Mouse (Mus musculus): ENCODE measurements around the gene Hdac9. TPM values are rescaled to one million over a fixed set of nuclear protein-coding genes. Genes with fewer than 3 reads are reported as not detected.

Hdac9 gene
- polyA plus RNA-seq, 1 experiment from 2014 or later: 1.5 TPM

DNA sequence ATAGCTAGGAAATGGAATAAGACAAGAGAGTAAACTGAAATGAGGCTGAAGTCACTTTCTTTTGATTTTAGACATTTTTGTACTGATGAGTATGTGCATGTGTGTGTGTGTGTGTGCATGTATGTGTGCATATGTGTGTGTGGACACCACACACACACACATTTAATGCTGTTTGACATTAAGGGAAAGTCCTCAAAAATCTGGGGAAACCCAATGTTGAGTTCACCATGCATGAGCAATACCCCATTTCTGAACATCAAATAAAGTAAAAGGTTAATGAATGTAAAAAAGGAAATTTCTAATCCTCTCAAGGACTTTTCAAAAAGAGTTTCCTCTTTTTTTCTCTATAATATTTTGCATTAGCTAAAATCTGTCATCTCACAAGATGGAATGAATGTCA lies 427.3 kb downstream of the Hdac9 start:
- DNase-seq (ENCODE audit: low spot score) (no peak), ATAC-seq (ENCODE audit: low FRiP score, low TSS enrichment) (no peak)
- H3K4me3 ChIP-seq (ENCODE audit: low read depth, low read length): no peak overlapping the region
- no peak overlapping the region for H3K27ac ChIP-seq (replicated peaks)
- H3K4me2 ChIP-seq (replicated peaks; ENCODE audit: low read depth): no peak overlapping the region
- no peaks in the 10 kb centered on the region for H3K27me3 ChIP-seq (ENCODE audit: control insufficient read depth, insufficient read depth, low read length)
- no peaks in the 10 kb centered on the region for H3K9me3 ChIP-seq (ENCODE audit: control insufficient read depth, low read length)
- TF ChIP-seq CTCF (IDR thresholded peaks at IDR 0.05; ENCODE audit: low read depth) (no peak), EP300 (optimal IDR thresholded peaks at IDR 0.05) (no peak)
- no peaks in the 10 kb centered on the region for H3K36me3 ChIP-seq (ENCODE audit: control insufficient read depth, insufficient read depth, low read length)
- H3K9ac ChIP-seq (ENCODE audit: low read length): no peak overlapping the region
- no peaks in the 10 kb centered on the region for H3K4me1 ChIP-seq (replicated peaks; ENCODE audit: control insufficient read depth, insufficient read depth)

DNA sequence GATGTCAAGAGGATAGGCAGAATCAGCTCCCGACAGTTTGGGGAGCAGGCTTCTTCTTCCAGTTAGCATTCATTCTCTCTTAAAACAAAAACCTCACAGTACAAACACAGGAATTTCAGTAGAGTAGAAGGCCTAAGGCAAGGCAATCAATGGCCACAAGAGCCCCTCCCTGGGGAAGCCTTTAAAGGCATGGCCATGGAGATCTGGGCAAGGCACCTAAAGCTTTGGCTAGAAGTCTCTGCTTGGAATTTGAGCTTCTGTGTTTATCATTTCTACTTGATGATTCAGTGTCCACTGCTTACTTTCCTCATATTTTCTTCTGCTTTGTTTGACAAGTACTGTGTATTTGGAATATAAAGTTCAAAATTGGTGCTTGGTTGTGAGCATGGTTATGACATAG lies 429.2 kb downstream of the Hdac9 start:
- Histone ChIP-seq H3K27ac (replicated peaks) (no peak overlapping the region), H3K27me3 (ENCODE audit: control insufficient read depth, insufficient read depth, low read length) (no peaks in the 10 kb centered on the region), H3K9me3 (ENCODE audit: control insufficient read depth, low read length) (no peaks in the 10 kb centered on the region), H3K9ac (ENCODE audit: low read length) (no peak overlapping the region), H3K4me3 (ENCODE audit: low read depth, low read length) (no peak overlapping the region), H3K4me1 (replicated peaks; ENCODE audit: control insufficient read depth, insufficient read depth) (no peaks in the 10 kb centered on the region), H3K4me2 (replicated peaks; ENCODE audit: low read depth) (no peak overlapping the region), H3K36me3 (ENCODE audit: control insufficient read depth, insufficient read depth, low read length) (no peaks in the 10 kb centered on the region)
- TF ChIP-seq CTCF (IDR thresholded peaks at IDR 0.05; ENCODE audit: low read depth) (no peak), EP300 (optimal IDR thresholded peaks at IDR 0.05) (no peak)
- no peak for ATAC-seq (ENCODE audit: low FRiP score, low TSS enrichment)
- DNase-seq (ENCODE audit: low spot score): no peak
- 65% methylated on average over 1 of the region's 1 CpGs for WGBS

DNA sequence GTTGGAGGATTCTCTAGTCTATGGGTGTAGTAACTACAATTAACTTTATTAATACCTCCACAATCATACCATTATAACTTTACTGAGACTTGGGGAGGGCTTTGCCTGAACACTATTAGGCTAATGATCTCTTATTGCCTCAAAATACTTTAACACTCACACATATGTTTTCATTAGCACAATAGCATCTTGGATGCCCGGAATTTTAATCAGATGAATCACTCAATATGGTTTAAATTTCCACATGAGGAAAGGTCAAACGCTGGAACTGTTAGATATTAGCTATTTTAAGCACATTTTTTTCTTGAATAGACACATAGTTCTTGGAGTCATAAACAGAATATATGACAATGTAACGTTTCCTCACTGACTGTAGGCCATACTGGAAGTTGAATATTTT lies 429.9 kb downstream of the Hdac9 start:
- 46% methylated on average over 3 of the region's 3 CpGs for WGBS
- DNase-seq (ENCODE audit: low spot score) (no peak), ATAC-seq (ENCODE audit: low FRiP score, low TSS enrichment) (no peak)
- Histone ChIP-seq H3K27me3 (ENCODE audit: control insufficient read depth, insufficient read depth, low read length) (no peaks in the 10 kb centered on the region), H3K9me3 (ENCODE audit: control insufficient read depth, low read length) (no peaks in the 10 kb centered on the region), H3K36me3 (ENCODE audit: control insufficient read depth, insufficient read depth, low read length) (no peaks in the 10 kb centered on the region), H3K27ac (replicated peaks) (no peak overlapping the region), H3K4me1 (replicated peaks; ENCODE audit: control insufficient read depth, insufficient read depth) (no peaks in the 10 kb centered on the region), H3K4me2 (replicated peaks; ENCODE audit: low read depth) (no peak overlapping the region), H3K4me3 (ENCODE audit: low read depth, low read length) (no peak overlapping the region), H3K9ac (ENCODE audit: low read length) (no peak overlapping the region)
- TF ChIP-seq EP300 (optimal IDR thresholded peaks at IDR 0.05) (no peak), CTCF (IDR thresholded peaks at IDR 0.05; ENCODE audit: low read depth) (no peak)

DNA sequence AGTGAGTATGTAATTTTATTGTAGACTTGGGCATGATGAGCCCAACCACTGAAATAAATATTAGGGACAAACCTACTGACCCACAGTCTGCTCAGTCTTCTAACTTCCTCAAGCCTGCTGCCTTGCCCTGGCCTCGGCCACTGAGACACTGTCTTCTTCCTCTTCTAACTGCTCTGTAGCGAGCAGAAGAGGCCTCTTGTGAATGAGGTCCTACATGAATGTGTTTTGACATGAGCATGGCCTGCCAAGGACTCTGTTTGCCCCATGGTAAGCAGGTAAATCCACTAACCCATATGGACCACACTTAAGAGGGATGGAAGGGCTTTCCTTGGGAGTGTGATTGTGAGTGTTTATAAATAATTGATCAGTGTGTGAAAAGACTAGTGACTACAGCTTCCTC lies 430.9 kb downstream of the Hdac9 start:
- Histone ChIP-seq H3K27me3 (ENCODE audit: control insufficient read depth, insufficient read depth, low read length) (no peaks in the 10 kb centered on the region), H3K27ac (replicated peaks) (no peak overlapping the region), H3K4me2 (replicated peaks; ENCODE audit: low read depth) (no peak overlapping the region), H3K4me1 (replicated peaks; ENCODE audit: control insufficient read depth, insufficient read depth) (no peaks in the 10 kb centered on the region), H3K9ac (ENCODE audit: low read length) (no peak overlapping the region), H3K9me3 (ENCODE audit: control insufficient read depth, low read length) (no peaks in the 10 kb centered on the region), H3K36me3 (ENCODE audit: control insufficient read depth, insufficient read depth, low read length) (no peaks in the 10 kb centered on the region), H3K4me3 (ENCODE audit: low read depth, low read length) (no peak overlapping the region)
- TF ChIP-seq EP300 (optimal IDR thresholded peaks at IDR 0.05) (no peak), CTCF (IDR thresholded peaks at IDR 0.05; ENCODE audit: low read depth) (no peak)
- ATAC-seq (ENCODE audit: low FRiP score, low TSS enrichment) (no peak), DNase-seq (ENCODE audit: low spot score) (no peak)
- WGBS: 71% methylated on average over 2 of the region's 2 CpGs

- no peak for ATAC-seq (ENCODE audit: low FRiP score, low TSS enrichment)
Measured at GRCm38 (mm10) chr12:34481702-34482101, 435.2 kb downstream of the Hdac9 start.

DNA sequence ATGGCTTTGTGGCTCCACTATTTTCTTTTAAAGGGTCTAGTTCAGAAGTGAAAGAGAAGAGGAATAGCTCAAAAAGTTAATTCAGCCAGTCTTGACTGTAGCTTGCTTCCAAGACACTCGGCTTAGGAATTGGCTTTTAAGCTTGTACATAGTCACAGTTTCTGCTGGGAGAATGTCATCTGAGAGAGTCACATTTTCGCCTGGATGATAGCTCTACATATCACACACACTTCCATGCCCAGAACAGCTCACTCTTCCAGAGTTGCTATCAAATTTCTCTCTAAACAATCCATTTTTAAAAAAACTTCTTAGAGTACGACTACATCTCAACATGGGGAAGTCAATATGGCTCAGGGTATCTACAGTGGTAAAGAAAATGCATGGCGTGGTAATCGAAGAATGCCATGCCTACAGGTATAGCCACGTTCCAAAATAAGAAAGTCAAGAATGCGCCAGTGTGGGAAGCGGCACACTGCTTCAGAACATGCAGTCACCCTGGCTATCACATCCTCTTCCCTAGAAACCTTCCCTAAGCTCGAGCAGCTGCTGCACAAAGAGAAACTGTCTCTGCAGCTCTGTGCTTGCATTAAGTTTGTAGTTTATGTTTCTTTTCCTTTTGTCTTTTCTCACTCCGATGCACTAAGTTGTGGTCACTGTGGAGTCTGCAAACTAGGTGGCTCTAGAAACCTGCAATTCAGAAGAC lies 443.8 kb downstream of the Hdac9 start:
- no peak overlapping the region for H3K9ac ChIP-seq (ENCODE audit: low read length)
- H3K9me3 ChIP-seq (ENCODE audit: control insufficient read depth, low read length): no peaks in the 10 kb centered on the region
- H3K27ac ChIP-seq (replicated peaks): no peak overlapping the region
- 66% methylated on average over 10 of the region's 10 CpGs for WGBS
- H3K36me3 ChIP-seq (ENCODE audit: control insufficient read depth, insufficient read depth, low read length): no peaks in the 10 kb centered on the region
- TF ChIP-seq CTCF (IDR thresholded peaks at IDR 0.05; ENCODE audit: low read depth): no peak
- no peak for TF ChIP-seq EP300 (optimal IDR thresholded peaks at IDR 0.05)
- H3K27me3 ChIP-seq (ENCODE audit: control insufficient read depth, insufficient read depth, low read length): no peaks in the 10 kb centered on the region
- H3K4me3 ChIP-seq (ENCODE audit: low read depth, low read length): no peak overlapping the region
- ATAC-seq (ENCODE audit: low FRiP score, low TSS enrichment): no peak
- no peak for DNase-seq (ENCODE audit: low spot score)
- no peaks in the 10 kb centered on the region for H3K4me1 ChIP-seq (replicated peaks; ENCODE audit: control insufficient read depth, insufficient read depth)
- H3K4me2 ChIP-seq (replicated peaks; ENCODE audit: low read depth): no peak overlapping the region

More at GRCm38 (mm10) chr12:34481702-34482101, 435.2 kb downstream of the Hdac9 start:
- Histone ChIP-seq H3K4me1 (replicated peaks; ENCODE audit: control insufficient read depth, insufficient read depth) (no peaks in the 10 kb centered on the region), H3K36me3 (ENCODE audit: control insufficient read depth, insufficient read depth, low read length) (no peaks in the 10 kb centered on the region), H3K27ac (replicated peaks) (no peak overlapping the region), H3K4me3 (ENCODE audit: low read depth, low read length) (no peak overlapping the region), H3K9me3 (ENCODE audit: control insufficient read depth, low read length) (no peaks in the 10 kb centered on the region), H3K27me3 (ENCODE audit: control insufficient read depth, insufficient read depth, low read length) (no peaks in the 10 kb centered on the region), H3K9ac (ENCODE audit: low read length) (no peak overlapping the region), H3K4me2 (replicated peaks; ENCODE audit: low read depth) (no peak overlapping the region)
- DNase-seq (ENCODE audit: low spot score): no peak
- TF ChIP-seq EP300 (optimal IDR thresholded peaks at IDR 0.05) (no peak), CTCF (IDR thresholded peaks at IDR 0.05; ENCODE audit: low read depth) (no peak)
- WGBS: 88% methylated on average over 5 of the region's 5 CpGs

Measured in stomach, postnatal 0 days (tissue).